ENCODE assay signal across 8 mouse cellular contexts in genomic region chr6:5858901-5859598, GRCm38 (mm10).
A peak's percentile ranks its signal among the peaks of the same experiment; 100 is the strongest.
DNase-seq lines count a peak whose midpoint lies in the region; ATAC-seq and TF ChIP-seq lines count a peak whose summit lies in the region.

No protein-coding gene starts in this region.

- 0 out of 2 replicates have a peak, but pooled peaks have one; percentile 18 for ATAC-seq in forebrain, embryonic 11.5 days (replicated peaks; ENCODE audit: low FRiP score)
- ATAC-seq in liver, embryonic 16.5 days (ENCODE audit: low read depth) = peak; percentile 39; the same call in 1 of the 2 replicates
- ATAC-seq in erythroblast, adult 5-6 weeks (replicated peaks; ENCODE audit: low FRiP score, poor library complexity, severe bottlenecking) = no peak

- H3K4me2 ChIP-seq in forebrain, embryonic 11.5 days (ENCODE audit: low read depth, low read length, severe bottlenecking) = no peak overlapping the region
- H3K4me2 ChIP-seq in liver, embryonic 16.5 days (ENCODE audit: low read depth, low read length) = peak overlapping the region; percentile 50

- 74% methylated on average over 20 of the region's 20 CpGs for WGBS in forebrain, embryonic 11.5 days
- 76% methylated on average over 20 of the region's 20 CpGs for WGBS in forebrain, embryonic 10.5 days
- WGBS in liver, embryonic 16.5 days (ENCODE audit: insufficient replicate concordance) = 54% methylated on average over 20 of the region's 20 CpGs

- no peaks in the 10 kb centered on the region for H3K27me3 ChIP-seq in forebrain, embryonic 11.5 days (ENCODE audit: control insufficient read depth, insufficient read depth, low read length)
- no peaks in the 10 kb centered on the region; the same call in 1 of the 2 replicates for H3K27me3 ChIP-seq in forebrain, embryonic 10.5 days (ENCODE audit: poor library complexity, severe bottlenecking)
- H3K27me3 ChIP-seq in E14TG2a.4 (ENCODE audit: insufficient read depth, low read length) = peaks cover 5% of the 10 kb centered on the region; the same call in 1 of the 2 replicates
- H3K27me3 ChIP-seq in liver, embryonic 16.5 days (ENCODE audit: control insufficient read depth, insufficient read depth, low read depth, low read length) = no peaks in the 10 kb centered on the region

- H3K4me3 ChIP-seq in forebrain, embryonic 11.5 days (ENCODE audit: low read depth, low read length) = no peak overlapping the region
- H3K4me3 ChIP-seq in forebrain, embryonic 10.5 days = no peak overlapping the region
- H3K4me3 ChIP-seq in E14TG2a.4 (replicated peaks; ENCODE audit: low read length) = 0 out of 2 replicates have a peak overlapping the region, but pooled peaks have one; percentile 20
- H3K4me3 ChIP-seq in liver, embryonic 16.5 days (ENCODE audit: low read depth, low read length) = no peak overlapping the region

- no peak overlapping the region for H3K27ac ChIP-seq in forebrain, embryonic 11.5 days (ENCODE audit: low read depth, low read length)
- H3K27ac ChIP-seq in forebrain, embryonic 10.5 days = no peak overlapping the region
- H3K27ac ChIP-seq in liver, embryonic 16.5 days (ENCODE audit: low read length) = no peak overlapping the region

- no peak for TF ChIP-seq CTCF in E14TG2a.4 (conservative IDR thresholded peaks at IDR 0.05; ENCODE audit: low read length)

- H3K36me3 ChIP-seq in forebrain, embryonic 11.5 days (ENCODE audit: control insufficient read depth, insufficient read depth, low read length) = no peaks in the 10 kb centered on the region
- no peaks in the 10 kb centered on the region for H3K36me3 ChIP-seq in forebrain, embryonic 10.5 days (replicated peaks)
- no peaks in the 10 kb centered on the region for H3K36me3 ChIP-seq in E14TG2a.4 (ENCODE audit: insufficient read depth, low read length)
- no peaks in the 10 kb centered on the region for H3K36me3 ChIP-seq in liver, embryonic 16.5 days (ENCODE audit: control insufficient read depth, insufficient read depth)

- DNase-seq in forebrain, embryonic 11.5 days (ENCODE audit: low spot score) = no peak
- no peak for DNase-seq in forebrain, embryonic 10.5 days (ENCODE audit: extremely low spot score, low spot score)
- DNase-seq in forelimb bud, embryonic 11.5 days (ENCODE audit: low read depth, low spot score) = peak; percentile 10
- DNase-seq in spleen, adult 12 weeks (ENCODE audit: low spot score) = no peak
- DNase-seq in right cerebral cortex, postnatal 10 days (ENCODE audit: low spot score in 2 of 2) = no peak

- H3K4me1 ChIP-seq in forebrain, embryonic 11.5 days (replicated peaks; ENCODE audit: control insufficient read depth, insufficient read depth, low read length) = no peaks in the 10 kb centered on the region
- peaks cover 14% of the 10 kb centered on the region; the same call in 1 of the 2 replicates for H3K4me1 ChIP-seq in forebrain, embryonic 10.5 days
- peaks cover 6% of the 10 kb centered on the region; the same call in 1 of the 2 replicates for H3K4me1 ChIP-seq in E14TG2a.4 (replicated peaks; ENCODE audit: low read depth, low read length)
- no peaks in the 10 kb centered on the region; the same call in 1 of the 2 replicates for H3K4me1 ChIP-seq in liver, embryonic 16.5 days (ENCODE audit: control insufficient read depth, low read depth, low read length)

- H3K9ac ChIP-seq in forebrain, embryonic 11.5 days (ENCODE audit: low read length) = no peak overlapping the region
- H3K9ac ChIP-seq in liver, embryonic 16.5 days (ENCODE audit: low read depth, low read length) = no peak overlapping the region

- H3K9me3 ChIP-seq in forebrain, embryonic 11.5 days (ENCODE audit: control insufficient read depth, low read length) = no peaks in the 10 kb centered on the region
- H3K9me3 ChIP-seq in forebrain, embryonic 10.5 days = no peaks in the 10 kb centered on the region
- H3K9me3 ChIP-seq in E14TG2a.4 (ENCODE audit: low read length) = peaks cover 12% of the 10 kb centered on the region
- no peaks in the 10 kb centered on the region for H3K9me3 ChIP-seq in liver, embryonic 16.5 days (replicated peaks; ENCODE audit: control insufficient read depth, low read length)
